Mouse (Mus musculus): ENCODE data around the gene Hist1h2bg.

DNA sequence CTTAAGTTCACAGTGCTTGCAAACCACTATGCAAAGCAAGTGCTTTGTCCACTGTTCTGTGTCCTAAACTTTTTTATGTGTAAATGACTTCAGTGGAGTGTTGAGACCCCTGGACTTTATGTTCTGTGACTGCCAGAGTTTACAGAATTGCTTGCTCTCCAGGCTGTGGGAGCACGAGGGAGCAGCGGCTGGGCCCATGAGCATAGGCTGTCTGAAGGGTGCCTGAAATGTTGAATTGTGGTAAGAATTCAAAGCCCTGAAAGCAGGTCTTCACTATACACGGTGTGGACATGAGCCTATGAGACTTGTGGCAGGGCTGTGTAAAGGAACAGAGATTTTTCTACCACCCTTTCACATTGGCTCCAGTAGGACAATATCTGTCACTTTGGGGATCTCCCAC lies 40.4 kb downstream of the Hist1h2bg start:
- TF ChIP-seq CTCF (IDR thresholded peaks at IDR 0.05; ENCODE audit: control insufficient read depth, insufficient read depth, insufficient read length) (no peak), MAX (IDR thresholded peaks at IDR 0.05) (no peak), MYOG (IDR thresholded peaks at IDR 0.05; ENCODE audit: control insufficient read depth, extremely low read depth, insufficient read length) (no peak), USF1 (IDR thresholded peaks at IDR 0.05; ENCODE audit: low read depth) (no peak)

Data from C2C12 (cell line).